Mouse (Mus musculus): ENCODE data around the gene Hlx.

GRCm38 (mm10) chr1:184677641-184678040 is 54.8 kb downstream of the Hlx start:
- no peak for TF ChIP-seq ZNF384 (IDR thresholded peaks at IDR 0.05; ENCODE audit: low read depth, low read length)
- no peak for TF ChIP-seq ZC3H11A (IDR thresholded peaks at IDR 0.05; ENCODE audit: borderline replicate concordance, low read depth, low read length)
- TF ChIP-seq CHD2 (IDR thresholded peaks at IDR 0.05; ENCODE audit: low read depth, low read length), result no peak
